Mouse (Mus musculus) stomach, embryonic 16.5 days (tissue): ENCODE measurements around the gene Acot2. TPM values are rescaled to one million over a fixed set of nuclear protein-coding genes. Genes with fewer than 3 reads are reported as not detected.
A peak's percentile ranks its signal among the peaks of the same experiment; 100 is the strongest.
"Not testable (repeated sequence)": the region's sequence is repeated elsewhere in the genome, so short reads cannot be mapped to it uniquely, and the experiment has no call there.

Source experiments
- ATAC-seq: fragments of 200-750 bp; cut with Nextera tagmentation; 2 replicates; pipeline ENCODE4 v1.8.0; 2017; ENCODE audit warnings: moderate number of reproducible peaks, moderate TSS enrichment; ENCODE audit not compliant: insufficient read depth, low FRiP score
- H3K27ac ChIP-seq: fragments of 300-500 bp; sonication (generic); 2 replicates; pipeline ENCODE4 v1.5.1; 2014; ENCODE audit warnings: low read length
- H3K27me3 ChIP-seq: fragments of 300-500 bp; sonication (generic); 2 replicates; pipeline ENCODE4 v1.6.1; 2014; ENCODE audit warnings: low read length, control low read depth, mixed read lengths; ENCODE audit not compliant: control insufficient read depth, insufficient read depth
- H3K36me3 ChIP-seq: fragments of 300-500 bp; sonication (generic); 2 replicates; pipeline ENCODE4 v1.6.1; 2014; ENCODE audit warnings: low read length; ENCODE audit not compliant: control insufficient read depth, insufficient read depth
- H3K4me1 ChIP-seq: fragments of 300-500 bp; sonication (generic); 2 replicates; pipeline ENCODE4 v1.6.1; 2014; ENCODE audit warnings: low read length, control low read depth, mixed read lengths; ENCODE audit not compliant: control insufficient read depth, insufficient read depth
- H3K4me2 ChIP-seq: fragments of 300-500 bp; sonication (generic); 2 replicates; pipeline ENCODE4 v1.6.1; 2014; ENCODE audit warnings: low read depth, low read length, mixed read lengths
- H3K4me3 ChIP-seq: fragments of 300-500 bp; sonication (generic); replicated peaks from 2 replicates; pipeline ENCODE4 v1.5.1; 2014; ENCODE audit warnings: mild to moderate bottlenecking, low read length
- H3K9ac ChIP-seq: fragments of 300-500 bp; sonication (generic); 2 replicates; pipeline ENCODE4 v1.6.1; 2014; ENCODE audit warnings: low read length
- H3K9me3 ChIP-seq: fragments of 300-500 bp; sonication (generic); replicated peaks from 2 replicates; pipeline ENCODE4 v1.6.1; 2016; ENCODE audit warnings: low read length, control low read depth; ENCODE audit not compliant: control insufficient read depth
- WGBS: fragments of 180-500 bp; shearing (Covaris S2); extraction: QIAGEN DNeasy Blood & Tissue Kit; methylation state at CpG from one replicate; pipeline ENCODE4 v1.1.7; 2014; 5-methylcytosine and 5-hydroxymethylcytosine counted together
- polyA plus RNA-seq: library from polyadenylated mRNA; unstranded; fragments of >200 nt; fragmentation: Nextera tagmentation; extraction: Ambion mirVana; gene quantifications from 2 replicates; pipeline ENCODE4 v1.2.1, GENCODE M21; 2015

Acot2 gene
- polyA plus RNA-seq, 1 experiment from 2014 or later, result 23.7 TPM

DNA sequence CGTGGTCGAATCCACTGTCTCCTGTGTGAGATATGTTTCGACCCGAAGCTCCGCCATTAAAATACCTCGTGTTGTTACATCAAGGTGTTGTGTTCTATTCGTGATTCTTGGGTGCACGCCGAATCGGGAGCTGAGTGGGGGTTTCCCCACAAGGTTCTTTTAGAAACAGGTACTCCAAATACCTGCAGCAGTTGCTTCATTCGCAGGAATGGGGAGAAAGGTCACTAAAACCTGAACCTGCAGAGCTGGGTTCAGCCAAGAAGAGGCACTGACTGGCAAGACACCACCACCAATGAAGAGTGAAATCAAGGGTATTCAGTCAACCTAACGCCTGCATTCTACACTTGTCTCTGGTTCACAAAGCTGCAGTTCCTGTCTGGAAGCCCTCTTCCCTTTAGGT lies 20.6 kb downstream of the Acot2 start:
- H3K4me3 ChIP-seq, result no peak overlapping the region
- no peak overlapping the region for H3K4me2 ChIP-seq
- H3K9ac ChIP-seq, result no peak overlapping the region
- H3K9me3 ChIP-seq, result no peaks in the 10 kb centered on the region
- no peak overlapping the region for H3K27ac ChIP-seq
- H3K4me1 ChIP-seq, result no peaks in the 10 kb centered on the region
- H3K27me3 ChIP-seq, result no peaks in the 10 kb centered on the region
- ATAC-seq, result no peak
- H3K36me3 ChIP-seq, result no peaks in the 10 kb centered on the region
- 90% methylated on average over 10 of the region's 12 CpGs for WGBS

DNA sequence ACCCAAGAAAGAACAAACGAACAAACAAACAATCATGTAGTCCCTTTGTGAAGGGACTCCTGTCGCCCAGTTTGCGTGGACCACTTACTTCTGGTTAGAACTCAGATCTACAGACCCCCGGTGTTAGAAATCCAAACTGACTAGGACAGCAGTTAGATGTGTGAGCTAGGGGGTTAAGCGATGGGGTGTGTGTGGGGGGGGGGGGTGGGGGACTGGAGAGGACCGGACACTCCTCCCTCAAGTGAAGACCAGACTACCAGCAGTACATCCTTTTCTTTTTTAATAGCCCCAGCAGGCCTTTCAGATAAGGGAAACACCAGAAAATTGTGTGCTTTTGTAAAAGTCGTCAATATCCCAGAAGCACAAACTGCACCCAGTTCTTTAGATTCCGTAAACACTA lies 21.1 kb downstream of the Acot2 start:
- Histone ChIP-seq H3K9ac (peak overlapping the region; percentile 68), H3K27ac (peak overlapping the region; percentile 6; the same call in 1 of the 2 replicates), H3K4me1 (no peaks in the 10 kb centered on the region), H3K36me3 (no peaks in the 10 kb centered on the region), H3K27me3 (no peaks in the 10 kb centered on the region), H3K4me3 (peak overlapping the region; percentile 49), H3K4me2 (peak overlapping the region; percentile 45), H3K9me3 (no peaks in the 10 kb centered on the region)
- WGBS, result 52% methylated on average over 8 of the region's 8 CpGs
- no peak for ATAC-seq

DNA sequence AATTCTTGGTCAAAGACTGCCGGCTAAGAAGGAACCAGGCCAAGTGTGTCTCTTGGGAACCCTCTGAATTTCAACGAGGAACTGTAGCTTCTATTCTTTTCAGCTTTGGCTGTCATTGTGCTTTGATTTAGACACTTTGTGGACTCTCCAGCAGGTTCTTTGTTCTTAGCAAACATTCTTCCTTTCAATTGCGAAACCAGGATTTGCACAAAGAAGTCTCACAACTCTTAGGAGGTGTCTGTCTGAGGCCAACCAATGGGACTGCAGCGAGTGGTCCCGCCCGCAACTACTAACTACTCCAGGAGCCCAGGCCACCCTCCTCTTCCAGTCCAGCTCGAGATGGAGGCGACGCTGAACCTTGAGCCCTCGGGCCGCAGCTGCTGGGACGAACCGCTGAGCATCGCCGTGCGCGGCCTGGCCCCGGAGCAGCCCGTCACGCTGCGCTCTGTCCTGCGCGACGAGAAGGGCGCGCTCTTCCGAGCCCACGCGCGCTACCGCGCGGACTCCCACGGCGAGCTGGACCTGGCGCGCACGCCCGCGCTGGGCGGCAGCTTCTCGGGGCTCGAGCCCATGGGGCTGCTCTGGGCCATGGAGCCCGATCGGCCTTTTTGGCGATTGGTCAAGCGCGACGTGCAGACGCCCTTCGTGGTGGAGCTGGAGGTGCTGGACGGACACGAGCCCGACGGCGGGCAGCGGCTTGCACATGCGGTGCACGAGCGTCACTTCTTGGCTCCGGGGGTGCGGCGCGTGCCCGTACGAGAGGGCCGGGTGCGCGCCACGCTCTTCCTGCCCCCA lies 21.7 kb downstream of the Acot2 start, which contains the start of gene Acot1:
Gene Acot1 (plus strand): TSS at position 320 of the 795 bp plus-strand sequence.
- H3K27me3 ChIP-seq, H3K4me1 ChIP-seq, H3K9me3 ChIP-seq, H3K36me3 ChIP-seq: not testable (repeated sequence)
- H3K4me3 ChIP-seq, result peak within 1 kb of the TSS; percentile 49
- H3K9ac ChIP-seq, result peak within 1 kb of the TSS; percentile 68
- H3K4me2 ChIP-seq, result peak within 1 kb of the TSS; percentile 45
- under 1% methylated on average over 53 of the region's 70 CpGs for WGBS
- peak; percentile 96 for ATAC-seq
- peak within 1 kb of the TSS; percentile 6; the same call in 1 of the 2 replicates for H3K27ac ChIP-seq

DNA sequence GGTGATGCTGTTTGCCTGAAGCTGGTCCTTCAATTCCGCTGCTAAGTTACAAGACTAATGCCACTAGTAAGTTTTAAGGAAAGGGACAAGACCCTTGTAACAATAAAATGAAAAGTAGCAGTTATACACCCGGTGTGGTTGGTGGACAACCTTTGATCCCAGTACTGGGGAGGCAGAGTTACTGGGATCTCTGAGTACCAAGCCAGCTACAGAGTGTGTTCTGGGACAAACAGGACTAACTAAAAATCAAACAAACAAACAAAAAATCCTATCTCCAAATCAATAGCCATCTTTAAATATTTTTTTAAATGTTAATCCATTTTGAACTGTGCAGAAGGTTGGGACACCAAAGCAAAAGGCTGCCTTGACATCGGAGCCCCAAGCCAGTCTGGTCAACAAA lies 22.5 kb downstream of the Acot2 start:
- Histone ChIP-seq H3K9ac (peak overlapping the region; percentile 68; the same call in 1 of the 2 replicates), H3K36me3 (no peaks in the 10 kb centered on the region), H3K4me2 (peak overlapping the region; percentile 45), H3K27ac (no peak overlapping the region), H3K4me3 (peak overlapping the region; percentile 49), H3K4me1 (no peaks in the 10 kb centered on the region), H3K27me3 (no peaks in the 10 kb centered on the region), H3K9me3 (no peaks in the 10 kb centered on the region)
- WGBS, result 71% methylated on average over 3 of the region's 3 CpGs
- no peak for ATAC-seq

DNA sequence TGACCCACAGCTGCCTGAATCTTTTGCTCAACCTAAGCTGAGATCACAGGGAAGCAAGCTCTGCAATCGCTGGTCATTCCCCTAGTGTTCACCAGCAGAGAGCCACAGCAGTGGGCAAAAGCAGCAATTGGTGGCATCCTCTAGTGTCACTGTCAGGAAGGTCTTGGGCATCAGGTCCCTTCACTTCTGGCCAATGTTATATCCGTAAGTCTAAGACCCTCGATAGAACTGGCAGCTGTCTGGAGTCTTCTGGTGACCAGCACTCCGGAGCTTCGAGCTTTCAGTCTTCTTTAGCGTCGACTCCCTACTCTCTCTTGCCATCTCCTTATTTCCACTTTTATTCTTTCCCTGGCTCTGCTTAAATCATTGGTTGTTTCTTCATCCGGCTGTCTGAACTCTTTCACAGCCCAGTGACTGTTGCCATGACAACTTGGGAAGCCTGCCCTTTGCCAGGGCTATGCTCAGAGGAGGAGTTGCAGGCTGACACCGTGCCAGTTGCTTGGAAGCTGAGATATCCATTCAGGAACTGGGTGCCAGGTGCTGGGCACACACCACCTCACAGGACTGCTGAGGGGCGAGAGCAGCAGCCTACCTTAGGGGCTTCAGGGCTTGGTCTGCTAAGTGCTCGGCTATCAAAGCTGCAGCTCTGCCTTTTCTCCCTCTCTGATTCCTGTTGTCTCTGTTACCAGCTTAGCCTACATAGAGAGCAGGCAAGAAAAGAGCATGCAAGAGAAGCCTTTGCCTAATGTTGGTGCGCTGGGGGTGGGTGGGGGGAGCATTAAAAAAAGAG lies 23.8 kb downstream of the Acot2 start:
- Histone ChIP-seq H3K9me3 (no peaks in the 10 kb centered on the region), H3K27ac (no peak overlapping the region), H3K4me2 (peak overlapping the region; percentile 0; the same call in 1 of the 2 replicates), H3K4me3 (peak overlapping the region; percentile 8; the same call in 1 of the 2 replicates), H3K4me1 (no peaks in the 10 kb centered on the region), H3K27me3 (no peaks in the 10 kb centered on the region), H3K9ac (no peak overlapping the region), H3K36me3 (no peaks in the 10 kb centered on the region)
- WGBS, result 61% methylated on average over 12 of the region's 12 CpGs
- no peak for ATAC-seq

DNA sequence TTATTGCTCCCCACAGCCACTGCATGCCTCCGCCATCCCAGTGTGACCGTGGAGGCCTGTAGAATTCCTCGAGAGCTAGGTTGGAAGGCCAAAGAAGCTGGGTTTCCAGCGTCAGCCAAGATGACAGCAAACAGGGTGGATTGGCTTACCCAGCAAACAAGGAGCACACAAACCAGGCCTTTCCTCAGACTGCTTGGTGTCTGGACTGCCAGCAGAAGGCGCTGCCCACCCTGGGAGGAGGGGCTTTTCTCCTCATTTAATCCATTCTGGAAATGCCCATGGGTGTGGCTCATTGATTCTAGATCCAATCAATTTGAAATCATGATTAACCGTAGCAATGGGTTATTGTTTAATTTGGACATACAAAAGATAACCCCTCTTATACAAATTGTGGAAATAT lies 25.5 kb downstream of the Acot2 start:
- 71% methylated on average over 6 of the region's 6 CpGs for WGBS
- ATAC-seq, result no peak
- Histone ChIP-seq H3K36me3 (no peaks in the 10 kb centered on the region), H3K9me3 (no peaks in the 10 kb centered on the region), H3K27ac (no peak overlapping the region), H3K4me3 (no peak overlapping the region), H3K4me2 (no peak overlapping the region), H3K4me1 (no peaks in the 10 kb centered on the region), H3K27me3 (no peaks in the 10 kb centered on the region), H3K9ac (no peak overlapping the region)

DNA sequence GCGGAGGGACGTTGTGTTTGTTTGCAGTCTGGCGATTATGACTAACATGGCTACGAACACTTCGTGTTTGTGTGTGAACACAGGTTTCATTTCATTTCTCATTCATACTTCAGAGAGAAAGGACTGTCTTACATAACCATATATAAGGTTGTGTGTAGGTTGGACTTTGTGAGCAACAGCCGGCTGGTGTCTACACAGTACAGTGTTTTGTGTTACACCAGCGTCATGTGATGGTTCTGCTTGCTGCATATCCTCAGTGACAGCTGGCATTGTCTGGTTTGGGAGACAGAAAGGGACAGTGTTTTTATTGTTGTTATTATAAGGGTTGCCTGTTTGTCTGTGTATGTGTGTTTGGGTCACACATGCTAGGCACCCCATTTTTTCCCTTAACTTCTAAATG lies 26.0 kb downstream of the Acot2 start:
- Histone ChIP-seq H3K4me3 (no peak overlapping the region), H3K36me3 (no peaks in the 10 kb centered on the region), H3K4me2 (no peak overlapping the region), H3K27ac (no peak overlapping the region), H3K9me3 (no peaks in the 10 kb centered on the region), H3K4me1 (no peaks in the 10 kb centered on the region), H3K9ac (no peak overlapping the region), H3K27me3 (no peaks in the 10 kb centered on the region)
- WGBS, result 87% methylated on average over 7 of the region's 7 CpGs
- ATAC-seq, result no peak

DNA sequence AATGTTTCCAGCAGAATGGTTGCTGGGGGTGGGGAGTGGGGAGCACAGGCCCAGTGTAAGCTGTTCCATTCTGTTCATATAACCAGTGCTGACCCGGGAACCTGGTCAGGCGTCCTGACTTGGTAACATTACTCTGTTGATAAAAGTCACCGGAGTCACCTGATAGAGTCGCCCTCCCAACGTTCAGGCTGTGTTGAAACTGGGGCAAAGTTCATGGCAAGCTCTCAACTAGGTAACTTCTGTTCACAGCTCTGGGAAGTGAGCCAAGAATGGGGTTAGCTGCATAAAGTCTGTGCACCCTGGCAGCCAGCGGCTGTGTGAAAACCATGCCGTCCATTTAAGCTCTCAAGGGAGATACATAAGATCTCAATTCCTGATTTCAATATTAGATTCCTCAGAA lies 32.9 kb downstream of the Acot2 start:
- H3K9ac ChIP-seq, H3K27ac ChIP-seq, H3K9me3 ChIP-seq, H3K4me3 ChIP-seq, H3K4me1 ChIP-seq, H3K4me2 ChIP-seq, H3K27me3 ChIP-seq, H3K36me3 ChIP-seq: not testable (repeated sequence)
- peak; percentile 89 for ATAC-seq
- 25% methylated on average over 7 of the region's 7 CpGs for WGBS

DNA sequence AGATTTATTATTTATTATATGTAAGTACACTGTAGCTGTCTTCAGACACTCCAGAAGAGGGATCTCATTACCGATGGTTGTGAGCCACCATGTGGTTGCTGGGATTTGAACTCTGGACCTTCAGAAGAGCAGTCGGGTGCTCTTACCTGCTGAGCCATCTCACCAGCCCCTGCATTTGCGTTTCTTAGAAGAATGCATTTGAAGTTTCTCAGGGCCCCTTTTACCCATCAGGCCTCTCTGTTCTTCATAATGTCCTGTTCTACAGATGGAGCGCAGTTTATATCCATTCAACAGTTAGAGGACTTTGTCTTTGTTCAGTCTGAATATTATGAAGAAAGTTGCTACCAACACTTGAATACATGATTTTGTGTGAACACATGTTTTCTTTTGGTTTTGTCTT lies 34.6 kb downstream of the Acot2 start:
- ATAC-seq, H3K9me3 ChIP-seq, H3K36me3 ChIP-seq, H3K27me3 ChIP-seq, H3K9ac ChIP-seq, H3K4me2 ChIP-seq, H3K4me1 ChIP-seq, H3K4me3 ChIP-seq, H3K27ac ChIP-seq: not testable (repeated sequence)
- 96% methylated on average over 4 of the region's 4 CpGs for WGBS
